Mouse (Mus musculus) forebrain, embryonic 11.5 days (tissue): Measurements from ENCODE around the gene Slc22a23. TPM values are rescaled to one million over a fixed set of nuclear protein-coding genes. Genes with fewer than 3 reads are reported as not detected.

Experiments used
- ATAC-seq: fragments of 200-750 bp; cut with Nextera tagmentation; replicated peaks from 2 replicates; pipeline ENCODE4 v1.8.0; 2017; ENCODE audit warnings: moderate TSS enrichment; ENCODE audit not compliant: low FRiP score
- DNase-seq: peaks from one replicate; pipeline ENCODE4 v3.0.0-alpha.2; 2017; ENCODE audit warnings: low spot score
- H3K27ac ChIP-seq: fragments of 300-500 bp; sonication (generic); 2 replicates; pipeline ENCODE4 v1.5.1; 2014; ENCODE audit warnings: low read depth, low read length
- H3K27me3 ChIP-seq: fragments of 300-500 bp; sonication (generic); 2 replicates; pipeline ENCODE4 v1.6.1; 2014; ENCODE audit warnings: mild to moderate bottlenecking, low read length, mixed read lengths; ENCODE audit not compliant: control insufficient read depth, insufficient read depth
- H3K36me3 ChIP-seq: fragments of 300-500 bp; sonication (generic); 2 replicates; pipeline ENCODE4 v1.6.1; 2014; ENCODE audit warnings: mild to moderate bottlenecking, low read length, moderate library complexity, mixed read lengths; ENCODE audit not compliant: control insufficient read depth, insufficient read depth
- H3K4me1 ChIP-seq: fragments of 300-500 bp; sonication (generic); replicated peaks from 2 replicates; pipeline ENCODE4 v1.6.1; 2014; ENCODE audit warnings: low read length, mixed read lengths; ENCODE audit not compliant: control insufficient read depth, insufficient read depth
- H3K4me2 ChIP-seq: fragments of 300-500 bp; sonication (generic); 2 replicates; pipeline ENCODE4 v1.6.1; 2014; ENCODE audit warnings: low read depth, mild to moderate bottlenecking, low read length, moderate library complexity, mixed read lengths; ENCODE audit not compliant: severe bottlenecking
- H3K4me3 ChIP-seq: fragments of 300-500 bp; sonication (generic); 2 replicates; pipeline ENCODE4 v1.5.1; 2014; ENCODE audit warnings: low read depth, low read length
- H3K9ac ChIP-seq: fragments of 300-500 bp; sonication (generic); 2 replicates; pipeline ENCODE4 v1.6.1; 2014; ENCODE audit warnings: low read length
- H3K9me3 ChIP-seq: fragments of 300-500 bp; sonication (generic); 2 replicates; pipeline ENCODE4 v1.6.1; 2016; ENCODE audit warnings: low read length, mixed read lengths; ENCODE audit not compliant: control insufficient read depth
- WGBS: fragments of 180-500 bp; shearing (Covaris S2); extraction: QIAGEN DNeasy Blood & Tissue Kit; methylation state at CpG from one replicate; pipeline ENCODE4 v1.1.7; 2014; 5-methylcytosine and 5-hydroxymethylcytosine counted together
- polyA plus RNA-seq: library from polyadenylated mRNA; unstranded; fragments of >200 nt; fragmentation: Nextera tagmentation; extraction: Ambion mirVana; gene quantifications from 2 replicates; pipeline ENCODE4 v1.2.1, GENCODE M21; 2014

Gene Slc22a23
- polyA plus RNA-seq, 1 experiment from 2014 or later = 16.9 TPM

DNA sequence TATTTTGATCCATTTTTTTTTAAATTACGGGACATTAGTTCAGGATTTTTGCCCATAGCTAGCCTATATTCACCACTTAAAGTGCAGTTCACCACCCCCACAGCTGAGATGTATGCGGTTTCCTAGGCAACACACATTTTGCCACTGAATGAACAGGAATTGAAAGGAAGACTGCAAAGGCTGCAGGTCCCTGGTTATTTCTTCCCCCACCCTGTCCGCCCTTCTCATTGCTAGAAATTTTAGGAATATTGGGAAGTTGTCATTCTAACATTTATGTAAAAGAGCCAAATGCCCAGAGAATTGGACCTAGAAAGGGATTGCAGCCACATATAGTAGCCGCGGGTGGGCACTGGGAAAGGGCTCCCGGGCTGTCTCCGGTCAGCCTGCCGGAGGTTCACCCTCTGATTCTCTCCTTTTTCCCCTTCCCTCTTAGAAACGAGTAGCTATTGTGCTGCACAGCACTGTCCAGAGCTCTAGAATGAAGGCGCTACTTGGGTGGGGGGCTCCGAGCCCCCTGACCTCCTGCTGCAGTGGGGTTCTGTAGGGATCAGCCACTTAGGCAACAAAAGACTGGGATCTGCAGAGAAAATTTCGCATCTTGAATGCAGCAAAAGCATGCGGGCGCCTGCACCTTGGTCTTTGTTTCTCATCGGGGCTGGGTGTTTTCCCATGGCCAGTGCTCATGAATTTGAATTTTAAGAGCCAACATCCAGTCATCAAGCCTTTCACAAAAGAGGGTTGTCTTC, 211.5 kb downstream of the Slc22a23 start:
- DNase-seq = peak; percentile 83
- Histone ChIP-seq H3K4me2 (peak overlapping the region; percentile 80), H3K36me3 (peaks cover 2% of the 10 kb centered on the region; the same call in 1 of the 2 replicates), H3K4me3 (peak overlapping the region; percentile 93), H3K9me3 (no peaks in the 10 kb centered on the region), H3K27me3 (no peaks in the 10 kb centered on the region), H3K9ac (peak overlapping the region; percentile 80), H3K4me1 (peaks cover 14% of the 10 kb centered on the region), H3K27ac (peak overlapping the region; percentile 100)
- ATAC-seq = peak; percentile 34
- 1% methylated on average over 15 of the region's 15 CpGs for WGBS

DNA sequence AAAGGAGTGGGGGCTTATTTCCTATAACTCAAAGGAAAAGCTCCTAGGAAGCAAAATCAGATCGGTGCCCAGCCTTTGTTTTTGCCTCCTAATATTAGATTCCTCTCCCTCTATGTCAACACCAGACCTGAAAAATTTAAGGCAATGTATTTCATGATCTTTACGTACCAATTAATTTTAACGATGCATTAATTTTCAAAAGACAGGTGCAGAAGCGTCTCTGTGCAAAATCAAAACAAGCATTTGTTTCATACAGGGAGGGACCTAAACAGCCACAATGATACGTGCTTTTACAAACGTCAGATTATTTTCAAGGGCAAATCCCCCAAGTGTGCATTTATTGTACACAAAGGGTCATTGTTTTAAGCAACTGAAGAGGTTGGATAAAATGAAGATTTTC, 212.1 kb downstream of the Slc22a23 start:
- ATAC-seq (no peak), DNase-seq (no peak)
- H3K36me3 ChIP-seq = peaks cover 2% of the 10 kb centered on the region; the same call in 1 of the 2 replicates
- peak overlapping the region; percentile 80 for H3K4me2 ChIP-seq
- peak overlapping the region; percentile 100 for H3K27ac ChIP-seq
- peaks cover 14% of the 10 kb centered on the region for H3K4me1 ChIP-seq
- peak overlapping the region; percentile 93 for H3K4me3 ChIP-seq
- H3K9me3 ChIP-seq = no peaks in the 10 kb centered on the region
- peak overlapping the region; percentile 94 for H3K9ac ChIP-seq
- 6% methylated on average over 6 of the region's 6 CpGs for WGBS
- no peaks in the 10 kb centered on the region for H3K27me3 ChIP-seq

DNA sequence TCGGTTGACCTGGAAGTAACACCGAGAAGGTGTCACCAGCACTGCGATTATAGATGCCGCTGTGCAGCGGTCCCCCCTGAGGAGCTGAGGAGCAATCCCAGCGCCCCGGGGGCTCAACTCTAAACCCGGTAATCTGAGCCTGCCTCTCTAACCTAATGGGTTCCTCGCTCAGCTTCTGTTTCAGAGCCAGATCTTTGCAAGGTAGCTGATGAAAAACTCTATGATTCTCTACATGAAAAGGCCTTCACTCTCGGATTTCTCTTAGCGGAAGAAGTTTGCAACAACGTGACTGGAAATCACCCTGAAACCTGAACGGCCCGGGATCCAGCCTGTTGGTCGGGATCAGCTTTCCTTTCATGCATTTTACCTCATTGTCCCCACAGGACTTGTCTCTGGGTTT, 212.7 kb downstream of the Slc22a23 start:
- H3K9me3 ChIP-seq = no peaks in the 10 kb centered on the region
- peak; percentile 66 for DNase-seq
- ATAC-seq = no peak
- peak overlapping the region; percentile 94 for H3K9ac ChIP-seq
- peaks cover 2% of the 10 kb centered on the region; the same call in 1 of the 2 replicates for H3K36me3 ChIP-seq
- WGBS = 0% methylated on average over 15 of the region's 15 CpGs
- H3K27ac ChIP-seq = peak overlapping the region; percentile 100
- H3K4me3 ChIP-seq = peak overlapping the region; percentile 93
- H3K4me1 ChIP-seq = peaks cover 14% of the 10 kb centered on the region
- no peaks in the 10 kb centered on the region for H3K27me3 ChIP-seq
- peak overlapping the region; percentile 80 for H3K4me2 ChIP-seq

DNA sequence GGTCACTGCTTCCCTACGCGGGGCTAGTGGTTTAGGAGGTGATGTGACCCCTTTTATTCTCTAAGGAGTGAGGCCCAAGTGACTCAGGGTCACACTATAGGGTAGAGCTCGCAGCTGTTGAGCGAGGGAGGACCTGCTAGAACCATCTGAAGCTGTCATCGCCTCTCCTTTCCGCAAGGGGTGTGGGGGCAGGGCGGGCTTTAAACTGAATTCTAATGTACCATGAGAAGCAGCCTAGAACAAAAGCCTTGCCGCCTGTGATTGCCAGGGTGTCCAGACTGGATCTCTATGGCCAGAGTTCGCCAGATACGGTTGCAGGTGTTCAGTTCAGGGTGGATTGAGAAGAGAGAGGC, 213.3 kb downstream of the Slc22a23 start:
- WGBS = 0% methylated on average over 10 of the region's 10 CpGs
- peaks cover 14% of the 10 kb centered on the region for H3K4me1 ChIP-seq
- DNase-seq = peak; percentile 88

DNA sequence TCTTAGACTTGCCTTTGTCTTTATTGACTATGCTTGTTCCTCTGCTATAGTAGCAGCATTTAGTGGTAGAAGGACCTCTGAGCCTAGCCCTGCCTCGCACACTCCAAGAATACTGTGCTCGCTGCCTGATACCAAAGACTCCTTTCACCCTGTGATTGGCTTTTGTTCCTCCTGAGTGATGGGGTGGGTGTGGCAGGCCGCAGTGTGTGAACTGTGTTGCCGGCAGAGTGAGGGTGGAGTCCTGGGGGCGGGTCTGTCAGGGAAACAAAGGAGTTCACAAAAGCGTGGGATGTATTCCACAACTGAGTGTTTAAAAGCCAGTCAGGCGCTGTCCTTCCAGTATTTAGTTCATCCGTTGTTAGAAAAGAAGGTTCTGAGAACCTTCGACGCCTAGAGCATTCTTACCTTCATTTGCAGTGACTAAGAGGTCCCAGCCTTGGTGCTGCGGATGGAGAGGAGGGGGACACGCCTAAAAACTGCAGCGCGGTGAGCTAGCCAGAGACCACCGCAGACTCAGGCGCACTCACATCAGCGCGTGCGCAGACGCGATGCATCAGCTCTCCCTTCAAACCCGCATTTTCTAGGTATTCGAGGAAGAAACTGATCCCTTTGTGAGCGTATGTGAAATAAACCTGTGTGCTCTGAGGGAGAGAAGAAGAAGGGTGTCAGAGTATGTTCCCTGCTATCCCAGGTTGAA, 213.8 kb downstream of the Slc22a23 start:
- Histone ChIP-seq H3K4me3 (peak overlapping the region; percentile 93), H3K4me2 (peak overlapping the region; percentile 80), H3K27ac (peak overlapping the region; percentile 100), H3K4me1 (peaks cover 14% of the 10 kb centered on the region), H3K9ac (peak overlapping the region; percentile 94), H3K9me3 (no peaks in the 10 kb centered on the region), H3K27me3 (no peaks in the 10 kb centered on the region), H3K36me3 (peaks cover 6% of the 10 kb centered on the region; the same call in 1 of the 2 replicates)
- under 1% methylated on average over 24 of the region's 24 CpGs for WGBS
- peak; percentile 69 for ATAC-seq
- peak; percentile 93 for DNase-seq

More for the DNA sequence above, 213.3 kb downstream of the Slc22a23 start:
- peak overlapping the region; percentile 100 for H3K27ac ChIP-seq
- H3K27me3 ChIP-seq = no peaks in the 10 kb centered on the region
- peak; percentile 40 for ATAC-seq
- H3K9ac ChIP-seq = peak overlapping the region; percentile 94
- H3K4me3 ChIP-seq = peak overlapping the region; percentile 93
- no peaks in the 10 kb centered on the region for H3K9me3 ChIP-seq
- peak overlapping the region; percentile 80 for H3K4me2 ChIP-seq
- peaks cover 3% of the 10 kb centered on the region; the same call in 1 of the 2 replicates for H3K36me3 ChIP-seq

DNA sequence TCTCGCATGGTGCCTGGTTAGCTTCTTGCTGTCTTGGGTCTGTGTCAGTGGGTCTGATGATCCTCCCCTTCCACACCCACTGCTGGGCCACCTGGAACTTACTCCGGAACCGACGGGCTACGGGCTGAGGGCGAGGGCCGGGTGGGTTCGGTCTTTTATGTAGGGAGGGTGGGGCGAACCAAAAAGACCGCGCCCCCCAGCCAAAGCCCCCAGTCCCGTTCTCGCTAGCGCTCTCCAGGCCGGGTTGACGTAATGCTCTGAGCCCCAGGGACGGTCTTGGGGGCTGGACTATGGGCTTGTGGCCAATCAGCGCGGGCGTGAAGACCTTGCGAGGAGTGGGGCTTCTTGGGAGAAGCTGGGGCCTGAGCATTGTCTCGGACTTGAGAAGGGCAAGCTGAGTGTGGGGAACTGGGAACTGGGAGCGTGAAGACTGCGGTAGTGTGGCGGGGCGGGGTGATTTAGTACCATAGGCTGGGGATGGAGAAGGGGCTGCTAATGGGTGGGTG, 214.7 kb downstream of the Slc22a23 start, which contains the start of gene Tubb2b:
Gene Tubb2b, minus strand, starts transcription at position 241 of the 506 bp plus-strand sequence.
- Histone ChIP-seq H3K9me3 (no peaks in the 10 kb centered on the region), H3K27me3 (no peaks in the 10 kb centered on the region), H3K27ac (peak within 1 kb of the TSS; percentile 100), H3K9ac (peak within 1 kb of the TSS; percentile 94), H3K4me2 (peak within 1 kb of the TSS; percentile 80), H3K36me3 (peaks cover 10% of the 10 kb centered on the region; the same call in 1 of the 2 replicates), H3K4me3 (peak within 1 kb of the TSS; percentile 93), H3K4me1 (peaks cover 17% of the 10 kb centered on the region)
- WGBS = under 1% methylated on average over 26 of the region's 26 CpGs
- ATAC-seq = peak; percentile 92
- DNase-seq = peak; percentile 97

DNA sequence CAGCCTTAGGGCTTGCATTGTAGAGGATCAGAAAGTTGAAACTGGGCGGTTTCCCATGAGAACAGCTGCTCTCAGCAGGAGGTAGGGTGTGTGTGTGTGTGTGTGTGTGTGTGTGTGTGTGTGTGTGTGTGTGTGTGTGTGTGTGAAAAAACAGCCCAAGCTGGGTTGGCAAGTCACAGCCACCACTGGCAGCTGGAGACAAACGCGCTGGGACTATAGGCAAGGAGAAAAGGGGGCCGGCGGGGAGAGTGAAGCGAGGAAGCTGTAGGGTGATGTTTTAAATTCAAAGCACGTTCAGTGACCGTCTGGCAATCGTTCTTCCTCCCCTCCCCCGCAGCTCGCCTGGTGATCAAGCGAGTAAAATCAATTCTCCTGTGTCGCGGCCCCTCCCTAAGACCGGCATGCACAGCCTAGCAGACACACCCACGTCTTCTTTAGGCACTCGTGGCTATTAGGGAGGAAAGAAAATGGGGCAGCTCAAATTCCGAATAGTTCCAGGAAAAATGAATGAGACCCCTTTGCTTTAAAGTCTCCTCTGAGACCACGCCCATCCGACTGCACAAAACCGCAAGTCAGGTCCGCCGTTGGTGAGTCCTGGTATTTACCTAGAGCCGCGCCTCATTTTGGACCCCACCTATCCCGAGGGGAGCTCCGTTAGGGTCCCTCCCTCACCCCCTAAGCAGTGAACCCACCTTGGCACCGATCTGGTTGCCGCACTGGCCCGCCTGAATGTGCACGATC, 215.3 kb downstream of the Slc22a23 start:
- Histone ChIP-seq H3K4me2 (peak overlapping the region; percentile 80), H3K4me1 (peaks cover 19% of the 10 kb centered on the region; the same call in 1 of the 2 replicates), H3K9ac (peak overlapping the region; percentile 94), H3K27me3 (no peaks in the 10 kb centered on the region), H3K9me3 (no peaks in the 10 kb centered on the region), H3K36me3 (peaks cover 13% of the 10 kb centered on the region; the same call in 1 of the 2 replicates), H3K4me3 (peak overlapping the region; percentile 93), H3K27ac (peak overlapping the region; percentile 100)
- peak; percentile 85 for DNase-seq
- 0 out of 2 replicates have a peak, but pooled peaks have one; percentile 8 for ATAC-seq
- WGBS = under 1% methylated on average over 31 of the region's 31 CpGs
